Mouse (Mus musculus) neural tube, embryonic 12.5 days (tissue): ENCODE results near the gene Espnl. TPM values are rescaled to one million over a fixed set of nuclear protein-coding genes. Genes with fewer than 3 reads are reported as not detected.

Source experiments
- ATAC-seq: fragments of 200-750 bp; cut with Nextera tagmentation; 2 replicates; pipeline ENCODE4 v1.8.0; 2017; ENCODE audit warnings: low read depth, mild to moderate bottlenecking, moderate TSS enrichment, moderate library complexity; ENCODE audit not compliant: low FRiP score
- H3K27ac ChIP-seq: fragments of 300-500 bp; sonication (generic); 2 replicates; pipeline ENCODE4 v1.5.1; 2016
- H3K27me3 ChIP-seq: fragments of 300-500 bp; sonication (generic); replicated peaks from 2 replicates; pipeline ENCODE4 v1.6.1; 2016; ENCODE audit warnings: mild to moderate bottlenecking
- H3K36me3 ChIP-seq: fragments of 300-500 bp; sonication (generic); 2 replicates; pipeline ENCODE4 v1.6.1; 2016; ENCODE audit warnings: mild to moderate bottlenecking
- H3K4me1 ChIP-seq: fragments of 300-500 bp; sonication (generic); 2 replicates; pipeline ENCODE4 v1.6.1; 2016
- H3K4me2 ChIP-seq: fragments of 300-500 bp; sonication (generic); replicated peaks from 2 replicates; pipeline ENCODE4 v1.6.1; 2016; ENCODE audit warnings: mild to moderate bottlenecking
- H3K4me3 ChIP-seq: fragments of 300-500 bp; sonication (generic); 2 replicates; pipeline ENCODE4 v1.5.1; 2016
- H3K9ac ChIP-seq: fragments of 300-500 bp; sonication (generic); 2 replicates; pipeline ENCODE4 v1.6.1; 2016; ENCODE audit warnings: mild to moderate bottlenecking
- H3K9me3 ChIP-seq: fragments of 300-500 bp; sonication (generic); 2 replicates; pipeline ENCODE4 v1.6.1; 2016; ENCODE audit warnings: mild to moderate bottlenecking
- WGBS: fragments of 180-500 bp; shearing (Covaris S2); methylation state at CpG from one replicate; pipeline ENCODE4 v1.1.7; 2016; 5-methylcytosine and 5-hydroxymethylcytosine counted together
- polyA plus RNA-seq: library from polyadenylated mRNA; unstranded; fragments of >200 nt; fragmentation: Nextera tagmentation; extraction: Ambion mirVana; gene quantifications from 2 replicates; pipeline ENCODE4 v1.2.1, GENCODE M21; 2016

Gene Espnl
- 0.13 TPM in 2 replicates for polyA plus RNA-seq

GRCm38 (mm10) chr1:91321760-91322438, at the start of gene Espnl:
Gene Espnl (plus strand): TSS chr1:91322075.
- no peak for ATAC-seq
- no peaks in the 10 kb centered on the region for H3K9me3 ChIP-seq
- no peak within 1 kb of the TSS for H3K27ac ChIP-seq
- no peaks in the 10 kb centered on the region for H3K36me3 ChIP-seq
- H3K27me3 ChIP-seq: no peaks in the 10 kb centered on the region
- H3K9ac ChIP-seq: no peak within 1 kb of the TSS
- H3K4me3 ChIP-seq: no peak within 1 kb of the TSS
- no peak within 1 kb of the TSS for H3K4me2 ChIP-seq
- H3K4me1 ChIP-seq: no peaks in the 10 kb centered on the region
- WGBS: 84% methylated on average over 19 of the region's 19 CpGs

- WGBS: 88% methylated on average over 2 of the region's 2 CpGs
These were observed 49.6 kb upstream of the Espnl start for GRCm38 (mm10) chr1:91272260-91272659.

GRCm38 (mm10) chr1:91276581-91276980, 45.3 kb upstream of the Espnl start:
- Histone ChIP-seq H3K4me1 (no peaks in the 10 kb centered on the region), H3K36me3 (peaks cover 46% of the 10 kb centered on the region), H3K4me2 (no peak overlapping the region), H3K27ac (no peak overlapping the region), H3K4me3 (no peak overlapping the region), H3K9ac (no peak overlapping the region), H3K9me3 (no peaks in the 10 kb centered on the region), H3K27me3 (no peaks in the 10 kb centered on the region)
- ATAC-seq: no peak
- WGBS: 92% methylated on average over 4 of the region's 4 CpGs

More at GRCm38 (mm10) chr1:91272260-91272659, 49.6 kb upstream of the Espnl start:
- peaks cover 15% of the 10 kb centered on the region for H3K36me3 ChIP-seq
- H3K9me3 ChIP-seq: no peaks in the 10 kb centered on the region
- no peaks in the 10 kb centered on the region for H3K27me3 ChIP-seq
- H3K9ac ChIP-seq: no peak overlapping the region
- no peak overlapping the region for H3K4me2 ChIP-seq
- ATAC-seq: no peak
- no peak overlapping the region for H3K27ac ChIP-seq
- H3K4me3 ChIP-seq: no peak overlapping the region
- no peaks in the 10 kb centered on the region for H3K4me1 ChIP-seq

- no peak for ATAC-seq
- WGBS: 95% methylated on average over 2 of the region's 2 CpGs
- H3K27ac ChIP-seq: no peak overlapping the region
- H3K9ac ChIP-seq: no peak overlapping the region
- H3K4me3 ChIP-seq: no peak overlapping the region
- H3K4me2 ChIP-seq: no peak overlapping the region
- H3K4me1 ChIP-seq: no peaks in the 10 kb centered on the region
- no peaks in the 10 kb centered on the region for H3K27me3 ChIP-seq
- H3K36me3 ChIP-seq: peaks cover 46% of the 10 kb centered on the region
- no peaks in the 10 kb centered on the region for H3K9me3 ChIP-seq
These were observed 44.4 kb upstream of the Espnl start for GRCm38 (mm10) chr1:91277480-91277879.

GRCm38 (mm10) chr1:91278410-91279119, 43.3 kb upstream of the Espnl start:
- ATAC-seq: no peak
- Histone ChIP-seq H3K27me3 (no peaks in the 10 kb centered on the region), H3K36me3 (peaks cover 51% of the 10 kb centered on the region), H3K4me1 (no peaks in the 10 kb centered on the region), H3K9me3 (no peaks in the 10 kb centered on the region), H3K4me3 (no peak overlapping the region), H3K4me2 (no peak overlapping the region), H3K9ac (no peak overlapping the region), H3K27ac (no peak overlapping the region)
- 98% methylated on average over 3 of the region's 3 CpGs for WGBS

GRCm38 (mm10) chr1:91279126-91279525, 42.7 kb upstream of the Espnl start:
- Histone ChIP-seq H3K4me1 (no peaks in the 10 kb centered on the region), H3K36me3 (peaks cover 51% of the 10 kb centered on the region), H3K9me3 (no peaks in the 10 kb centered on the region), H3K27ac (no peak overlapping the region), H3K27me3 (no peaks in the 10 kb centered on the region), H3K4me2 (no peak overlapping the region), H3K4me3 (no peak overlapping the region), H3K9ac (no peak overlapping the region)
- WGBS: 92% methylated on average over 1 of the region's 1 CpGs
- ATAC-seq: no peak

- peaks cover 60% of the 10 kb centered on the region for H3K36me3 ChIP-seq
- H3K27ac ChIP-seq: no peak overlapping the region
- H3K4me3 ChIP-seq: no peak overlapping the region
- no peaks in the 10 kb centered on the region for H3K4me1 ChIP-seq
- no peak overlapping the region for H3K4me2 ChIP-seq
- H3K27me3 ChIP-seq: no peaks in the 10 kb centered on the region
- H3K9ac ChIP-seq: no peak overlapping the region
- ATAC-seq: no peak
- WGBS: 91% methylated on average over 1 of the region's 1 CpGs
- no peaks in the 10 kb centered on the region for H3K9me3 ChIP-seq
These were observed 39.3 kb upstream of the Espnl start for GRCm38 (mm10) chr1:91282582-91282981.

GRCm38 (mm10) chr1:91289375-91289774, 32.5 kb upstream of the Espnl start:
- Histone ChIP-seq H3K27ac (no peak overlapping the region), H3K9me3 (no peaks in the 10 kb centered on the region), H3K4me2 (no peak overlapping the region), H3K36me3 (peaks cover 37% of the 10 kb centered on the region), H3K27me3 (no peaks in the 10 kb centered on the region), H3K4me3 (no peak overlapping the region), H3K9ac (no peak overlapping the region), H3K4me1 (no peaks in the 10 kb centered on the region)
- 92% methylated on average over 1 of the region's 1 CpGs for WGBS
- no peak for ATAC-seq

GRCm38 (mm10) chr1:91292101-91292825, 29.6 kb upstream of the Espnl start:
- Histone ChIP-seq H3K4me3 (no peak overlapping the region), H3K4me1 (no peaks in the 10 kb centered on the region), H3K36me3 (peaks cover 16% of the 10 kb centered on the region), H3K27ac (no peak overlapping the region), H3K9me3 (no peaks in the 10 kb centered on the region), H3K27me3 (no peaks in the 10 kb centered on the region), H3K4me2 (no peak overlapping the region), H3K9ac (no peak overlapping the region)
- WGBS: 95% methylated on average over 11 of the region's 11 CpGs
- ATAC-seq: no peak

GRCm38 (mm10) chr1:91295544-91295943, 26.3 kb upstream of the Espnl start:
- no peaks in the 10 kb centered on the region for H3K9me3 ChIP-seq
- no peaks in the 10 kb centered on the region for H3K27me3 ChIP-seq
- 94% methylated on average over 6 of the region's 6 CpGs for WGBS
- H3K4me1 ChIP-seq: peaks cover 5% of the 10 kb centered on the region
- H3K9ac ChIP-seq: no peak overlapping the region
- H3K4me3 ChIP-seq: no peak overlapping the region
- no peak overlapping the region for H3K27ac ChIP-seq
- no peak for ATAC-seq
- no peak overlapping the region for H3K4me2 ChIP-seq
- H3K36me3 ChIP-seq: peaks cover 3% of the 10 kb centered on the region; the same call in 1 of the 2 replicates

GRCm38 (mm10) chr1:91297799-91298744, 23.8 kb upstream of the Espnl start, which contains the start of gene Scly:
Gene Scly (plus strand): TSS chr1:91298338.
- Histone ChIP-seq H3K27ac (no peak within 1 kb of the TSS), H3K4me1 (peaks cover 5% of the 10 kb centered on the region), H3K4me2 (peak within 1 kb of the TSS; percentile 74), H3K9ac (peak within 1 kb of the TSS; percentile 80), H3K27me3 (no peaks in the 10 kb centered on the region), H3K4me3 (peak within 1 kb of the TSS; percentile 81), H3K36me3 (0 out of 2 replicates have a peak, but pooled peaks cover 3% of the 10 kb centered on the region), H3K9me3 (no peaks in the 10 kb centered on the region)
- ATAC-seq: peak; percentile 99
- under 1% methylated on average over 60 of the region's 65 CpGs for WGBS
